Mouse (Mus musculus) CH12.LX (cell line): ENCODE results near the gene Dlg1.

Experiments used
- CHD2 ChIP-seq: IDR thresholded peaks from 2 replicates; pipeline ENCODE4 v1.6.1; 2011; ENCODE audit warnings: low read length, improper control_type of control experiment
- CTCF ChIP-seq, 2 experiments: IDR thresholded peaks in 1 of 2; conservative IDR thresholded peaks in 1 of 2; 2 replicates each; pipeline ENCODE4 v1.5.1; 2011 to 2012; ENCODE audit warnings: low read depth in 2 of 2, low read length in 2 of 2, improper control_type of control experiment in 1 of 2, inconsistent platforms in 1 of 2, mild to moderate bottlenecking in 1 of 2, moderate library complexity in 1 of 2
- EP300 ChIP-seq: IDR thresholded peaks from 2 replicates; pipeline ENCODE4 v1.6.1; 2011; ENCODE audit warnings: low read length, improper control_type of control experiment
- GABPA ChIP-seq: IDR thresholded peaks from 2 replicates; pipeline ENCODE4 v1.6.1; 2012; ENCODE audit warnings: low read depth, low read length, improper control_type of control experiment, inconsistent platforms; ENCODE audit not compliant: insufficient replicate concordance
- MAFK ChIP-seq: IDR thresholded peaks from 2 replicates; pipeline ENCODE4 v1.6.1; 2011; ENCODE audit warnings: low read length, improper control_type of control experiment; ENCODE audit not compliant: insufficient replicate concordance
- POLR2A ChIP-seq: IDR thresholded peaks from 2 replicates; pipeline ENCODE4 v1.6.1; 2011; ENCODE audit warnings: low read depth, mild to moderate bottlenecking, improper control_type of control experiment, low read length
- UBTF ChIP-seq: IDR thresholded peaks from 2 replicates; pipeline ENCODE4 v1.6.1; 2012; ENCODE audit warnings: low read depth, mild to moderate bottlenecking, inconsistent platforms, low read length, improper control_type of control experiment, moderate library complexity
- USF2 ChIP-seq: conservative IDR thresholded peaks from 2 replicates; pipeline ENCODE4 v1.6.1; 2011; ENCODE audit warnings: low read depth, low read length, improper control_type of control experiment

DNA sequence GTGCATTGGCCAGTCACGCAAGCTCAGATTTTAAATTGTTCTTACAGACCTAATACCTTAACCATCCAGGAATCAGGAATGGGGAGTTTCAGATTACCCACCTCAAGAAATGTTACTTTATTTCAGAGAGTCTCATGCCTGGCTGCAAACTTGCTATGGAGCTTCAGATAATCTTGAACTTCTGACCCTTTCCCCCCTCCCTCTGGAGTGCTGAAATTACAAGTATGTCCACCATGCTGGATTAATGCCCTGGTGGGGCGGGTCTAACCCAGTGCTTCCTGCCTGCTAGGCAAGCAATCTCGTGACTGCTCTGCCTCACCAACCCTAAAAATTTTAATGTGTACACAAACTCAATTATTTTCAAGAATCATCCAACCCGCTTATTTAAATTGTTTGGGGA lies 23.3 kb upstream of the Dlg1 start:
- TF ChIP-seq CHD2 (no peak), CTCF (conservative IDR thresholded peaks at IDR 0.05 in 1 of 2, IDR thresholded peaks at IDR 0.05 in 1 of 2; ENCODE audit: low read depth in 2 of 2, low read length in 2 of 2) (no peak), USF2 (no peak), EP300 (no peak), GABPA (no peak), MAFK (no peak), POLR2A (no peak), UBTF (no peak)
